Mouse (Mus musculus) gonadal fat pad, adult 2 months (tissue): ENCODE measurements around the gene H2-Eb2. TPM values are rescaled to one million over a fixed set of nuclear protein-coding genes. Genes with fewer than 3 reads are reported as not detected.

Experiments used
- DNase-seq: peaks from one replicate; pipeline ENCODE4 v3.0.0-alpha.2; 2012; ENCODE audit warnings: low read depth
- polyA plus RNA-seq: library from polyadenylated mRNA; depleted of rRNA; stranded (reverse); fragments of >200 nt; gene quantifications from 2 replicates; pipeline ENCODE4 v1.2.3, GENCODE M21; 2012; rRNA removed

The H2-Eb2 gene
- polyA plus RNA-seq, 1 experiment = 0.05 TPM

DNA sequence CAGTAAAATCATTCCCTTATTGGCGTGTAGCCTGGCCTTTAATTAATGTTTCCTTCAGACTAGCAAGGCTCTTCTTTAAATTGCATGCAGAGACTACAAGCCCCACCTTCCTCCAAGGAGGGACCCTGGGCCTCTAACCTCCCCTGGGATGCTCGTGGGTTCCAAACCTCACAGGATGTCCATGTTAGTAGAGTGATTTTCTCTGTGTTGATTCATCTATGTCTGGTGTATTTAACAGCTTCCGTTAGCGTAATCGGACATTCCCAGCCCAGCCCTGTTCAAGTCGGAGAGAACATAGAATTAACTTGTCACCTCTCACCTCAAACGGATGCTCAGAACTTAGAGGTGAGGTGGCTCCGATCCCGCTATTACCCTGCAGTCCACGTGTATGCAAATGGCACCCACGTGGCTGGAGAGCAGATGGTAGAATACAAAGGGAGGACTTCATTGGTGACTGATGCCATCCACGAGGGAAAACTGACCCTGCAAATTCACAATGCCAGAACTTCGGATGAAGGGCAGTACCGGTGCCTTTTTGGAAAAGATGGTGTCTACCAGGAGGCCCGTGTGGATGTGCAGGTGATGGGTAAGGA lies 37.6 kb downstream of the H2-Eb2 start:
- DNase-seq = no peak

GRCm38 (mm10) chr17:34363676-34364310 lies 38.3 kb downstream of the H2-Eb2 start:
- DNase-seq = no peak

DNA sequence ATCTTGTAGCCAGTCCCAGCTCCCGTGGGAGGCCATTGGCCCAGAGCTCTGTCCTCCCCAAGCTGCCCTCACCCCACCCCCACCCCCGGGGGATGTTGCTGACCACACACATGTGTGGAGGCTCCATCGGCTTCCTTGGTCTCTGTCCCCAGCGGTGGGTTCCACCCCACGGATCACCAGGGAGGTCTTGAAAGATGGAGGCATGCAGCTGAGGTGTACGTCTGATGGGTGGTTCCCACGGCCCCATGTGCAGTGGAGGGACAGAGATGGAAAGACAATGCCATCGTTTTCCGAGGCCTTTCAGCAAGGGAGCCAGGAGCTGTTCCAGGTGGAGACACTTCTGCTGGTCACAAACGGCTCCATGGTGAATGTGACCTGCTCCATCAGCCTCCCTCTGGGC lies 39.6 kb downstream of the H2-Eb2 start:
- no peak for DNase-seq

DNA sequence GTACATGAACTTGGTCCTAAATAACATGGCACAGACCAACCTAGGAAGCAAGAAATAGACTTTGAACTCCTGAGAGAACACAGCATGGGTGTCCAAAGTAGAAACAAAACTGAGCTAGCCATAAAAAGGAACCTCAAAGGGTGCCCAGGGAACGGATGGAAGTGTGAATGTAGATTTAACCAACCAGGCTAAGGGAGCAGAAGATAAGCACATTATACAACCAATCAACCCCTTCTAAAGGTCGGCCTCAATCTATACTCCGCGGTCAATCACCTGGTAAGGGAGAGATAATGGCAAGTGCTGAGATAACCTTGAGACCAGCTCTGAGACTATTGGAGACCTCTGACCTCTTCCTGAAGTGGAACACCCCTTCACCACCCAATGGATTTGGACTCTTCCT lies 45.1 kb downstream of the H2-Eb2 start:
- no peak for DNase-seq

- DNase-seq = no peak
These were observed 47.7 kb downstream of the H2-Eb2 start for GRCm38 (mm10) chr17:34373055-34373709.

DNA sequence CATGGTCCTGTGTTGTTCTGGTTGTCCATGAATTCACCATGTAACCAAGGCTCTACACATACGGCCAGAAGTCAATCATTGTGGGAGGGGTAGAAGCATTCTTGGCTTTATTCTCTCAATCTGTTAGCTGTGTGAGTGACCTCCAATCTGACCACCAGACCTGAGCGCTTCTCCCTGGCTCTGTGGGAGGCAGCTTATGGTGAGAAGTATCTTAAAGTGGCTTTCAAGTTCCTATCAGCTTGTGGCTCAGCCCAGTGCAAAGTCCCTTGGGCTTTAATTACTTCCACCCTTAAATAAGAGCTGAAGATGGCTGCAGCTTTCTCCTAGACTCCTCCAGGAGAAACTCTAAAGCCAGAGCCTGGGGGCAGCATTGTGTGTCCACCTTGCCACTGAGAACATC lies 51.4 kb downstream of the H2-Eb2 start, which contains the start of gene Btnl1:
Gene Btnl1, plus strand, starts transcription at position 286 of the 400 bp plus-strand sequence.
- DNase-seq = no peak

DNA sequence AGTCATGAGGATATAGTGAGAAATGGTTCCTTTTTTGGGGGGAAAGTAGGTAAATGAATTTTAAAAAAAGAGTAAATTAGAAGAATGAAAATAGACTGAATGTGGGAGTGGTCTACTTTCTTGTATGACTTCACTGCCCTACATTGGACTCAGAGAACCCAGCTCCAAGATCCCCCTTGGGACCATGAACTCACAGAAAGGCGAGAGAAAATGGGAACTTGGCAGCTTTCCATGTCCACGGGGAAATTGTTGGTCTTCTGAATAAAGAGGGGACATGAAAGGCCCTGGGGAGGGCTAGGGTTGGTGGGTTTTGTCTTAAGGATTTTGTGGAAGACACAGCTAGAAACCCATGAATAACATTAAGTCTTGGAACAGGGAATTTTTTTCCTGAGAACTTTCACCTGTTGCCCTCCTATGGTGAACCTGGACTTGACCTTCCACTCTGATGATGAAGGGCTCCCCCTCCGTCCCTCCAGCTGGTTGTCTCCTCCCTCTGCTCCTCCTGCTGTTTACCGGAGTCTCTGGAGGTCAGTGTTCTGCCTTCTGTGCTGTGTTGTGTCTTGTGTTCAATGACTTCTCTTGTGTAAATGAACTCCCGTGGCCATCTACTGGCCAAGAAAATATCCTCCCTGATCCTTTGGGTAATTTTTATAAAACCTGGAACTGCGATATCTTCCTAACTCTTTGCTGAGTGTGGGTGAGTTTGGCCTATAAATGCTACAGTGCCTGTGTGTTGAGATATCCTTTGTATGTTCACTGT lies 52.2 kb downstream of the H2-Eb2 start:
- no peak for DNase-seq

GRCm38 (mm10) chr17:34378716-34379115 lies 53.3 kb downstream of the H2-Eb2 start:
- no peak for DNase-seq

DNA sequence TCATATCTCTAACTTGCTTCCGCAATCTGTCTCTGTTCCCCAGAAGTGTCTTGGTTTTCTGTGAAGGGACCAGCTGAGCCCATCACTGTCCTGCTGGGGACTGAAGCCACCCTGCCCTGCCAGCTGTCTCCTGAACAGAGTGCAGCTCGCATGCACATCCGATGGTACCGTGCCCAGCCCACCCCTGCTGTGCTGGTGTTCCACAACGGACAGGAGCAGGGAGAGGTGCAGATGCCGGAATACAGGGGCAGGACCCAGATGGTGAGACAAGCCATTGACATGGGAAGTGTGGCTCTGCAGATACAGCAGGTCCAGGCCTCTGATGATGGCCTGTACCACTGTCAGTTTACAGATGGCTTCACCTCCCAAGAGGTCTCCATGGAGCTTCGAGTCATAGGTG lies 54.0 kb downstream of the H2-Eb2 start:
- DNase-seq = no peak

DNA sequence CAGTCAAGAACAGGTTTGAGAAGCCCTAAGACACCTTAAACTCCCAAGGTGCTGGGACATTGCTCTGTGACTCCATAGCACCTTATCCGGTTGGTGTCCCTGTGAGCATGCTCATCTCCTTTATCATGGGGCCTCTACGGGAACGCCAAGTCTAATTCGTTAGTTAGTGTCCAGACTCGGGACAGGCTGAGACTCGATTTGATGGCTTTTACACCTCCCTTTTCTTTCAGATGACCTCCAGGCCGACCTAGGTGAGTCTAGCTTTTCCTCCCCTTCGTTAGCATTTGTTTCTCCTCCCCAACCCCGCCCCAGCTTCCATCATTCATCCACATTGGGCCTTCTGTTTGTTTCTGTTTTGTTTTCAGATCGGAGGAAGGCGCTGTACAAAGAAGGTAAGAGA lies 56.4 kb downstream of the H2-Eb2 start:
- DNase-seq = no peak

DNA sequence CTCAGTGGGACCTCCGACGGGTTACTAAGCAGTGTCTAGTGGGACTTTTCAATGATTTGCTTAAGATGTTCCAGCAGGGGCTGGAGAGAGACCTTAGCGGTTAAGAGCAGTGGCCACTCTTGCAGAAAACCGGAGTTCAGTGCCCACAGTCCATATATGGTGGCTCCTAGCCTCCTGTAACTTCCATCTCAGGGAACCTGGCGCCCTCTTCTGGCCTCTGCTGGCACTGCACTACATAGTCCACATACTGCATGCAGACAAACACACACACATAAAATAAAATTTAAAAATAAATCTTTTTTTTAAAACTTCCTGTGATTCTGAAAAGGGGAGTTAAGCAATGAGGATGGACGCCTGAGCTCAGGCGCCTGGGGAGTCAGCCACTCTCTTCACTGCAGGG lies 57.7 kb downstream of the H2-Eb2 start:
- no peak for DNase-seq

- no peak for DNase-seq
These were observed 59.2 kb downstream of the H2-Eb2 start for GRCm38 (mm10) chr17:34384699-34385098.

GRCm38 (mm10) chr17:34386656-34387055 lies 61.2 kb downstream of the H2-Eb2 start:
- no peak for DNase-seq

GRCm38 (mm10) chr17:34388513-34388912 lies 63.0 kb downstream of the H2-Eb2 start:
- no peak for DNase-seq

Other genes with a start within 250 kb of the H2-Eb2 start
- 2.1 and 2.5 TPM in 2 replicates for gene H2-Oa, start 233.3 kb upstream of the H2-Eb2 start, polyA plus RNA-seq
- 73.0 and 74.6 TPM in 2 replicates for gene H2-DMa, start 206.1 kb upstream of the H2-Eb2 start, polyA plus RNA-seq
- gene Brd2, start 203.0 kb upstream of the H2-Eb2 start, polyA plus RNA-seq = 110 and 117 TPM in 2 replicates
- gene H2-DMb2, start 182.4 kb upstream of the H2-Eb2 start, polyA plus RNA-seq = 51.4 and 61.0 TPM in 2 replicates
- gene H2-DMb1, start 172.6 kb upstream of the H2-Eb2 start, polyA plus RNA-seq = 87.5 and 107 TPM in 2 replicates
- gene Tap1, start 138.1 kb upstream of the H2-Eb2 start, polyA plus RNA-seq = 23.3 and 27.8 TPM in 2 replicates
- gene Psmb9, start 137.9 kb upstream of the H2-Eb2 start, polyA plus RNA-seq = 32.1 and 32.8 TPM in 2 replicates
- 56.3 and 58.9 TPM in 2 replicates for gene Psmb8, start 127.9 kb upstream of the H2-Eb2 start, polyA plus RNA-seq
- 28.0 and 33.7 TPM in 2 replicates for gene Tap2, start 122.1 kb upstream of the H2-Eb2 start, polyA plus RNA-seq
- 2.6 and 3.5 TPM in 2 replicates for gene H2-Ob, start 86.8 kb upstream of the H2-Eb2 start, polyA plus RNA-seq
- gene H2-Ab1, start 68.0 kb upstream of the H2-Eb2 start, polyA plus RNA-seq = 534 and 583 TPM in 2 replicates
- gene H2-Aa, start 37.8 kb upstream of the H2-Eb2 start, polyA plus RNA-seq = 306 and 360 TPM in 2 replicates
- gene H2-Eb1, start 19.8 kb upstream of the H2-Eb2 start, polyA plus RNA-seq = 161 and 168 TPM in 2 replicates
- gene Btnl2, start 29.2 kb downstream of the H2-Eb2 start, polyA plus RNA-seq = 0.62 and 0.66 TPM in 2 replicates
- gene Btnl1, start 51.5 kb downstream of the H2-Eb2 start, polyA plus RNA-seq = 0.06 and 0.07 TPM in 2 replicates
- 3.0 and 3.2 TPM in 2 replicates for gene BC051142, start 73.2 kb downstream of the H2-Eb2 start, polyA plus RNA-seq
- gene Btnl4, start 151.7 kb downstream of the H2-Eb2 start, polyA plus RNA-seq = 0.11 TPM in 1 of 2 replicates, not detected in the other
- gene Btnl6, start 191.7 kb downstream of the H2-Eb2 start, polyA plus RNA-seq = not detected in 2 replicates
- gene Notch4, start 238.6 kb downstream of the H2-Eb2 start, polyA plus RNA-seq = 18.2 and 28.9 TPM in 2 replicates